Mouse (Mus musculus) C2C12 (cell line): ENCODE data around the gene Capn1. TPM values are rescaled to one million over a fixed set of nuclear protein-coding genes. Genes with fewer than 3 reads are reported as not detected.
A peak's percentile ranks its signal among the peaks of the same experiment; 100 is the strongest.

Source experiments
- H3K27me3 ChIP-seq: one replicate; pipeline ENCODE4 v1.6.1; 2011; ENCODE audit not compliant: control insufficient read depth, insufficient read depth, insufficient read length
- H3K36me3 ChIP-seq: one replicate; pipeline ENCODE4 v1.6.1; 2011; ENCODE audit not compliant: control insufficient read depth, insufficient read depth
- H3K4me3 ChIP-seq: one replicate; pipeline ENCODE4 v1.5.1; 2011; ENCODE audit warnings: mild to moderate bottlenecking, control low read depth; ENCODE audit not compliant: poor library complexity, insufficient read depth, severe bottlenecking
- H3K79me2 ChIP-seq: one replicate; pipeline ENCODE4 v1.6.1; 2011; ENCODE audit not compliant: control insufficient read depth, insufficient read depth
- H3K79me3 ChIP-seq: one replicate; pipeline ENCODE4 v1.6.1; 2011; ENCODE audit warnings: low read depth, control low read depth
- H3ac ChIP-seq: one replicate; pipeline ENCODE3; 2011; ENCODE audit warnings: low read depth; ENCODE audit not compliant: control insufficient read depth, insufficient read length
- CEBPB ChIP-seq: IDR thresholded peaks from one replicate; pipeline ENCODE4 v1.6.1; 2011; ENCODE audit warnings: low read depth, mild to moderate bottlenecking, control low read depth, moderate library complexity
- CTCF ChIP-seq: IDR thresholded peaks from one replicate; pipeline ENCODE4 v1.5.1; 2011; ENCODE audit not compliant: control insufficient read depth, insufficient read depth, insufficient read length
- FOSL1 ChIP-seq: IDR thresholded peaks from one replicate; pipeline ENCODE4 v1.8.0; 2011; ENCODE audit warnings: mild to moderate bottlenecking, low read length; ENCODE audit not compliant: poor library complexity, insufficient read depth, severe bottlenecking
- MAX ChIP-seq: IDR thresholded peaks from one replicate; pipeline ENCODE4 v1.6.1; 2011; ENCODE audit warnings: mild to moderate bottlenecking, control low read depth
- MYOD1 ChIP-seq: IDR thresholded peaks from one replicate; pipeline ENCODE4 v1.6.1; 2011; ENCODE audit warnings: low read depth; ENCODE audit not compliant: control insufficient read depth, insufficient read length
- MYOG ChIP-seq: IDR thresholded peaks from one replicate; pipeline ENCODE4 v1.6.1; 2011; ENCODE audit not compliant: control insufficient read depth, insufficient read length; ENCODE audit errors: extremely low read depth
- USF1 ChIP-seq: IDR thresholded peaks from one replicate; pipeline ENCODE4 v1.6.1; 2011; ENCODE audit warnings: low read depth, mild to moderate bottlenecking, control low read depth, moderate library complexity
- microRNA-seq: library from miRNA; unstranded; fragments of <30 nt; microRNA quantifications from one replicate; pipeline ENCODE4, GENCODE M21; 2019; ENCODE audit warnings: borderline microRNAs expressed
- polyA plus RNA-seq: library from polyadenylated mRNA; unstranded; fragments of >200 nt; fragmentation: generic; extraction: Trizol; gene quantifications from one replicate; pipeline ENCODE4 v1.2.1, GENCODE M21; 2012; ENCODE audit warnings: missing spikeins

Gene Capn1
- polyA plus RNA-seq, 1 experiment: 36.9 TPM

DNA sequence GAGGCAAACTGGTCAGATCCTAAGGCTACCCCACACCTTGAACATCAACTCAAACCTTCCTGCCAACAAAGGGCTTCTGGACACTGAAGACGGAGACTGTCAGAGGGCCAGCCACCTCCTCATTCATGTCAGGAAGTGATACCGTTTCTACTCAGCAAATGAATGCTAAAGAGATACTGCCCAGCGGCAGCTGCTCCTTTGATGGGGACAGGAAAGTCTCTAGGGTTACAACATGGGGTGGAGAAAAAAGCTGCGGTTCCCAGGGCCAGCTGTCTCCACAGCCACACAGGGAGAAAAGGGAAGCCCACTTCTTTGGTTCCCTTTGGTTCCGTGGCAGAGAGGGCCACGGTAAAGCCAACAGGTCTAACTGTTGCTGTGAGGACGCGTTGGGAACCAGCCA, 71.6 kb downstream of the Capn1 start:
- peaks cover 59% of the 10 kb centered on the region for H3K36me3 ChIP-seq

GRCm38 (mm10) chr19:5943404-5943803, 72.3 kb downstream of the Capn1 start:
- Histone ChIP-seq H3K36me3 (peaks cover 53% of the 10 kb centered on the region), H3K79me3 (no peaks in the 10 kb centered on the region), H3K4me3 (no peak overlapping the region), H3ac (no peak overlapping the region), H3K27me3 (no peaks in the 10 kb centered on the region), H3K79me2 (no peaks in the 10 kb centered on the region)
- TF ChIP-seq USF1 (no peak), CEBPB (no peak), CTCF (no peak)

More for the DNA sequence above, 71.6 kb downstream of the Capn1 start:
- H3K27me3 ChIP-seq: no peaks in the 10 kb centered on the region
- TF ChIP-seq CEBPB (no peak), CTCF (no peak), USF1 (no peak), FOSL1 (no peak), MYOD1 (peak; percentile 70), MYOG (no peak), MAX (no peak)
- no peak overlapping the region for H3K4me3 ChIP-seq
- no peaks in the 10 kb centered on the region for H3K79me3 ChIP-seq
- H3K79me2 ChIP-seq: no peaks in the 10 kb centered on the region
- no peak overlapping the region for H3ac ChIP-seq

DNA sequence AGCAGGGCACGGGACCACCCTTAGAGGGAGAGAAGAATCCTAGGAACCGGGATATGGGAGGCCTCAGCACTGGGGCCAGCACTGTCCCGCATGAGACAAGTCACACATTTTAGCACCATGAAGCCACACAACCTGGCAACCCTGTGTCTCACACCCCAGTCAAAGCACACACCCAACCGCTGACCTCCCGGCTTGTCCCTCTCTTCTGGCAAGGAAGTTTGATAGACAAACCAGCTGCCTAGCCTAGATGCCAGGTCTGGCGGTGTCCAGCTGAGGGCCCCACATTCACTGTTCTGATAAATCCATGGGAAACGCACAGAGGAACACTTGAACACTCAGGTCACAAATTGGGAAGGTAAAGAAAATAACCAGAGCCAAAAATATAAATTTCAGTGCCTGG, 73.1 kb downstream of the Capn1 start:
- H3K79me2 ChIP-seq: no peaks in the 10 kb centered on the region
- H3K79me3 ChIP-seq: no peaks in the 10 kb centered on the region
- no peaks in the 10 kb centered on the region for H3K27me3 ChIP-seq
- TF ChIP-seq USF1: no peak
- TF ChIP-seq CTCF: no peak
- TF ChIP-seq FOSL1: no peak
- no peak for TF ChIP-seq MYOD1
- TF ChIP-seq CEBPB: no peak
- no peak for TF ChIP-seq MYOG
- TF ChIP-seq MAX: no peak
- H3K36me3 ChIP-seq: peaks cover 45% of the 10 kb centered on the region
- H3ac ChIP-seq: no peak overlapping the region
- H3K4me3 ChIP-seq: no peak overlapping the region

GRCm38 (mm10) chr19:5940656-5941055, 75.0 kb downstream of the Capn1 start:
- no peak for TF ChIP-seq FOSL1
- no peak for TF ChIP-seq MAX
- TF ChIP-seq USF1: no peak
- no peak for TF ChIP-seq MYOD1
- TF ChIP-seq CEBPB: no peak
- no peak for TF ChIP-seq MYOG
- TF ChIP-seq CTCF: no peak
- Histone ChIP-seq H3K79me2 (no peaks in the 10 kb centered on the region), H3K79me3 (no peaks in the 10 kb centered on the region), H3ac (peak overlapping the region; percentile 13), H3K4me3 (no peak overlapping the region), H3K36me3 (peaks cover 31% of the 10 kb centered on the region), H3K27me3 (no peaks in the 10 kb centered on the region)

- Histone ChIP-seq H3ac (peak overlapping the region; percentile 34), H3K36me3 (peaks cover 31% of the 10 kb centered on the region), H3K79me2 (no peaks in the 10 kb centered on the region), H3K27me3 (no peaks in the 10 kb centered on the region), H3K4me3 (no peak overlapping the region), H3K79me3 (no peaks in the 10 kb centered on the region)
- TF ChIP-seq MYOD1 (peak; percentile 34), CEBPB (no peak), CTCF (no peak), MAX (peak; percentile 9), FOSL1 (no peak), MYOG (no peak), USF1 (no peak)
Observed at GRCm38 (mm10) chr19:5940173-5940572, 75.5 kb downstream of the Capn1 start.

GRCm38 (mm10) chr19:5939715-5940114, 76.0 kb downstream of the Capn1 start:
- Histone ChIP-seq H3ac (peak overlapping the region; percentile 34), H3K4me3 (no peak overlapping the region), H3K36me3 (peaks cover 31% of the 10 kb centered on the region), H3K79me3 (no peaks in the 10 kb centered on the region), H3K27me3 (no peaks in the 10 kb centered on the region), H3K79me2 (no peaks in the 10 kb centered on the region)
- no peak for TF ChIP-seq CTCF
- TF ChIP-seq USF1: no peak
- TF ChIP-seq FOSL1: no peak
- no peak for TF ChIP-seq CEBPB
- no peak for TF ChIP-seq MYOD1
- no peak for TF ChIP-seq MAX
- TF ChIP-seq MYOG: no peak

Small RNA genes lying within 50 kb of the gene (microRNA-seq; reads per million reads assigned to microRNA genes)
- 1.00 reads per million, percentile 22 among the genes with 10 or more reads in this experiment for gene Mir6988

Other genes starting within 250 kb of the Capn1 start
- gene Scyl1, start 244.5 kb downstream of the Capn1 start, polyA plus RNA-seq: 69.6 TPM
- 44.1 TPM for gene Frmd8, start 140.6 kb downstream of the Capn1 start, polyA plus RNA-seq
- 5.5 TPM for gene Slc25a45, start 138.1 kb downstream of the Capn1 start, polyA plus RNA-seq
- gene Tigd3, start 121.7 kb downstream of the Capn1 start, polyA plus RNA-seq: 1.0 TPM
- 69.3 TPM for gene Dpf2, start 102.9 kb downstream of the Capn1 start, polyA plus RNA-seq
- gene Cdc42ep2, start 91.1 kb downstream of the Capn1 start, polyA plus RNA-seq: 3.6 TPM
- 45.1 TPM for gene Pola2, start 51.7 kb downstream of the Capn1 start, polyA plus RNA-seq
- gene Slc22a20, start 29.8 kb downstream of the Capn1 start, polyA plus RNA-seq: not detected
- 18.7 TPM for gene Syvn1, start 30.7 kb upstream of the Capn1 start, polyA plus RNA-seq
- 60.0 TPM for gene Mrpl49, start 41.9 kb upstream of the Capn1 start, polyA plus RNA-seq
- gene Fau, start 41.9 kb upstream of the Capn1 start, polyA plus RNA-seq: 2,541 TPM
- 49.8 TPM for gene Znhit2, start 45.3 kb upstream of the Capn1 start, polyA plus RNA-seq
- gene Tm7sf2, start 52.5 kb upstream of the Capn1 start, polyA plus RNA-seq: 14.7 TPM
- gene Vps51, start 61.3 kb upstream of the Capn1 start, polyA plus RNA-seq: 55.2 TPM
- gene Tmem262, start 64.1 kb upstream of the Capn1 start, polyA plus RNA-seq: not detected
- 0.44 TPM for gene Gm28374, start 66.4 kb upstream of the Capn1 start, polyA plus RNA-seq
- gene Zfpl1, start 69.1 kb upstream of the Capn1 start, polyA plus RNA-seq: 59.7 TPM
- gene Cdca5, start 69.1 kb upstream of the Capn1 start, polyA plus RNA-seq: 33.0 TPM
- gene AC131692.1, start 78.5 kb upstream of the Capn1 start, polyA plus RNA-seq: 0.36 TPM
- 0.16 TPM for gene Naaladl1, start 89.9 kb upstream of the Capn1 start, polyA plus RNA-seq
- 44.7 TPM for gene Sac3d1, start 102.8 kb upstream of the Capn1 start, polyA plus RNA-seq
- gene Snx15, start 112.4 kb upstream of the Capn1 start, polyA plus RNA-seq: 22.7 TPM
- 0.04 TPM for gene Batf2, start 125.1 kb upstream of the Capn1 start, polyA plus RNA-seq
- gene Arl2, start 125.7 kb upstream of the Capn1 start, polyA plus RNA-seq: 78.3 TPM
- gene Majin, start 168.5 kb upstream of the Capn1 start, polyA plus RNA-seq: not detected
- gene Gpha2, start 210.5 kb upstream of the Capn1 start, polyA plus RNA-seq: 0.13 TPM
- gene Ppp2r5b, start 220.0 kb upstream of the Capn1 start, polyA plus RNA-seq: 25.3 TPM
- 10.3 TPM for gene Atg2a, start 225.8 kb upstream of the Capn1 start, polyA plus RNA-seq